Mouse (Mus musculus) cerebral cortex, adult 2 months (tissue): ENCODE results near the gene Spatc1l.

Source experiments
- WGBS: fragments of 180-500 bp; shearing (Covaris S2); methylation state at CpG from one replicate; pipeline ENCODE4 v1.1.7; 2018; 5-methylcytosine and 5-hydroxymethylcytosine counted together

The Spatc1l gene

GRCm38 (mm10) chr10:76596338-76596737 is 34.3 kb downstream of the Spatc1l start:
- 93% methylated on average over 31 of the region's 31 CpGs for WGBS

DNA sequence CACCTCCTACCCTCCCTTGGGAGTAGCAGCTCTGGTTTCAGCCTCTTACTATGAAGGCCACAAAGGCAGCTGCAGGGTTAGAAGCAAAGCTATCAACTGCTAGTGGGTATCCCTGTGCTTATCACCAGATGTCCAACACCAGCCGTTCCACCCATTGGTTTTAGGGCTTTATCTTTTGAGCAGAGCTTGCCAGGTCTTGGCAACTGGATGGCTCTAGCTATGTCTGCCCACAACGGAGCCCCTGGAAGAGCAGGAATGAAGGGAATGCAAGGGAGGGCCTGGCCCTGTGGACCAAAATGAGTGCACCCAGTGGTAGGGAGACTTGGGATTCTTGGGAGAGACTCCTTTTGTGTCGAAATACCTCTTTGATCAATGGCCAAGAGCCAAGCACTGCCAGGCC is 40.6 kb downstream of the Spatc1l start:
- WGBS: 75% methylated on average over 3 of the region's 3 CpGs

- 76% methylated on average over 7 of the region's 7 CpGs for WGBS
Measured at GRCm38 (mm10) chr10:76612473-76612872, 50.4 kb downstream of the Spatc1l start.
